Comparison of ENCODE assay signal across 15 mouse cellular contexts in genomic region chr10:57602951-57603350, GRCm38 (mm10).
"Had no signal": no experiment of that assay in that cellular context is flagged by ENCODE, and none has a peak within 500 bp of the region (broad histone marks: within the 10 kb centered on the region; RNA-seq: fewer than 3 reads in every experiment).

No protein-coding gene starts in this region.

- DNase-seq: kidney, adult 18-20 months; kidney, postnatal 10 days; kidney, postnatal 4 days; lung, postnatal 14 days; right cerebral cortex, postnatal 14 days; thymus, postnatal 36 days had no signal

- H3K4me1 ChIP-seq: intestine, embryonic 15.5 days; limb, embryonic 15.5 days; liver, embryonic 12.5 days; lung, embryonic 15.5 days; midbrain, embryonic 10.5 days; midbrain, embryonic 15.5 days; neural tube, embryonic 13.5 days had no signal

- H3K4me3 ChIP-seq: intestine, embryonic 15.5 days; layer of hippocampus, adult 2 months; left cerebral cortex, adult 2 months; limb, embryonic 15.5 days; liver, embryonic 12.5 days; lung, embryonic 15.5 days; midbrain, embryonic 10.5 days; midbrain, embryonic 15.5 days; neural tube, embryonic 13.5 days had no signal

- H3K27ac ChIP-seq: intestine, embryonic 15.5 days; layer of hippocampus, adult 2 months; left cerebral cortex, adult 2 months; limb, embryonic 15.5 days; liver, embryonic 12.5 days; lung, embryonic 15.5 days; midbrain, embryonic 10.5 days; midbrain, embryonic 15.5 days; neural tube, embryonic 13.5 days had no signal

- H3K9ac ChIP-seq: intestine, embryonic 15.5 days; limb, embryonic 15.5 days; liver, embryonic 12.5 days; lung, embryonic 15.5 days; midbrain, embryonic 15.5 days; neural tube, embryonic 13.5 days had no signal

- H3K27me3 ChIP-seq: intestine, embryonic 15.5 days; limb, embryonic 15.5 days; liver, embryonic 12.5 days; lung, embryonic 15.5 days; midbrain, embryonic 15.5 days; neural tube, embryonic 13.5 days had no signal

- H3K4me2 ChIP-seq: intestine, embryonic 15.5 days; limb, embryonic 15.5 days; liver, embryonic 12.5 days; lung, embryonic 15.5 days; midbrain, embryonic 15.5 days; neural tube, embryonic 13.5 days had no signal

- H3K36me3 ChIP-seq: intestine, embryonic 15.5 days; limb, embryonic 15.5 days; liver, embryonic 12.5 days; lung, embryonic 15.5 days; midbrain, embryonic 10.5 days; midbrain, embryonic 15.5 days; neural tube, embryonic 13.5 days had no signal

- ATAC-seq: intestine, embryonic 15.5 days; liver, embryonic 12.5 days; midbrain, embryonic 15.5 days had no signal

- H3K9me3 ChIP-seq: intestine, embryonic 15.5 days; limb, embryonic 15.5 days; liver, embryonic 12.5 days; lung, embryonic 15.5 days; midbrain, embryonic 10.5 days; midbrain, embryonic 15.5 days; neural tube, embryonic 13.5 days had no signal
